Mouse (Mus musculus) forebrain, postnatal 0 days (tissue): Measurements from ENCODE around the gene Hoxa9. TPM values are rescaled to one million over a fixed set of nuclear protein-coding genes. Genes with fewer than 3 reads are reported as not detected.

Experiments
- ATAC-seq: fragments of 200-750 bp; cut with Nextera tagmentation; 2 replicates; pipeline ENCODE4 v1.8.0; 2017; ENCODE audit warnings: mild to moderate bottlenecking, moderate library complexity
- DNase-seq: peaks from one replicate; pipeline ENCODE4 v3.0.0-alpha.2; 2015
- H3K27ac ChIP-seq: fragments of 300-500 bp; sonication (generic); 2 replicates; pipeline ENCODE4 v1.5.1; 2014; ENCODE audit warnings: low read depth, mild to moderate bottlenecking, antibody characterized with exemption, low read length, moderate library complexity, mixed read lengths
- H3K27me3 ChIP-seq: fragments of 300-500 bp; sonication (generic); 2 replicates; pipeline ENCODE4 v1.6.1; 2014; ENCODE audit warnings: mild to moderate bottlenecking, low read length, mixed read lengths; ENCODE audit not compliant: insufficient read depth
- H3K36me3 ChIP-seq: fragments of 300-500 bp; sonication (generic); 2 replicates; pipeline ENCODE4 v1.6.1; 2014; ENCODE audit warnings: mild to moderate bottlenecking, moderate library complexity; ENCODE audit not compliant: insufficient read depth
- H3K4me1 ChIP-seq: fragments of 300-500 bp; sonication (generic); 2 replicates; pipeline ENCODE4 v1.6.1; 2014; ENCODE audit warnings: antibody characterized with exemption; ENCODE audit not compliant: insufficient read depth
- H3K4me2 ChIP-seq: fragments of 300-500 bp; sonication (generic); 2 replicates; pipeline ENCODE4 v1.6.1; 2014; ENCODE audit warnings: low read depth, mild to moderate bottlenecking, moderate library complexity
- H3K4me3 ChIP-seq: fragments of 300-500 bp; sonication (generic); 2 replicates; pipeline ENCODE4 v1.5.1; 2014; ENCODE audit warnings: low read depth, low read length, mixed read lengths
- H3K9ac ChIP-seq: fragments of 300-500 bp; sonication (generic); 2 replicates; pipeline ENCODE4 v1.6.1; 2014; ENCODE audit warnings: mild to moderate bottlenecking
- H3K9me3 ChIP-seq: fragments of 300-500 bp; sonication (generic); 2 replicates; pipeline ENCODE4 v1.6.1; 2016; ENCODE audit warnings: low read length
- CTCF ChIP-seq: sonication (generic); IDR thresholded peaks from 2 replicates; pipeline ENCODE4 v1.5.1; 2016; ENCODE audit warnings: antibody characterized with exemption, control low read depth, low read depth
- WGBS: fragments of 180-500 bp; shearing (Covaris S2); extraction: QIAGEN DNeasy Blood & Tissue Kit; methylation state at CpG from one replicate; pipeline ENCODE4 v1.1.7; 2014; 5-methylcytosine and 5-hydroxymethylcytosine counted together
- polyA plus RNA-seq: library from polyadenylated mRNA; unstranded; fragments of >200 nt; fragmentation: Nextera tagmentation; extraction: Ambion mirVana; gene quantifications from 2 replicates; pipeline ENCODE4 v1.2.1, GENCODE M21; 2015
- total RNA-seq: library from RNA; depleted of rRNA; stranded (reverse); fragments of >200 nt; gene quantifications from 2 replicates; pipeline ENCODE4 v1.2.3, GENCODE M21; 2014

Hoxa9 gene
- total and polyA plus RNA-seq, 2 experiments from 2014 or later, result not detected

DNA sequence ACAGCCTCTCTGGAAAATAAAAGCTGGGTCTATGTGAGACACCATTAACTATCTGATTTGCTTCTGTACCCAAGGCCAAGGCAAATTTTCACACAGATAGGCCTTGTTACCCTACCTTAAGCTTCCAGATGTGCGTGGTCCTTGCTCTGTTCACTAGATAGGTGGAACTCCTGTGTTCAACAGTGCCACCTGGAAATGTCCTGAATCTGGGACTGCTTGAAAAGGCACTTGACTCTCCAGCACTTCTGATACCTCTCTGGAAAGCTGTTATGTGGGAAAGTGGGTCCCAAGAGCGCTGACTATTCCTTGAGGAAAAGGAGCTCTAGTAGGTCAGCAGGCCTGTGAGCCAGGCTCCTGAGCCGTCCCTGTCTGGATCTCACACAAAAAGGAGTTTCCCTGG, 5.9 kb upstream of the Hoxa9 start:
- Histone ChIP-seq H3K36me3 (no peaks in the 10 kb centered on the region), H3K9ac (no peak overlapping the region), H3K9me3 (no peaks in the 10 kb centered on the region), H3K4me3 (no peak overlapping the region), H3K4me1 (no peaks in the 10 kb centered on the region), H3K4me2 (no peak overlapping the region), H3K27me3 (peaks cover 98% of the 10 kb centered on the region), H3K27ac (no peak overlapping the region)
- 7% methylated on average over 3 of the region's 3 CpGs for WGBS
- ATAC-seq (no peak), DNase-seq (no peak)
- TF ChIP-seq CTCF, result no peak

- DNase-seq (no peak), ATAC-seq (no peak)
- Histone ChIP-seq H3K9me3 (no peaks in the 10 kb centered on the region), H3K4me2 (no peak overlapping the region), H3K9ac (no peak overlapping the region), H3K4me3 (no peak overlapping the region), H3K27ac (no peak overlapping the region), H3K4me1 (no peaks in the 10 kb centered on the region), H3K36me3 (no peaks in the 10 kb centered on the region), H3K27me3 (peaks cover 96% of the 10 kb centered on the region)
- WGBS, result 14% methylated on average over 6 of the region's 6 CpGs
- no peak for TF ChIP-seq CTCF
These were observed 5.0 kb upstream of the Hoxa9 start for GRCm38 (mm10) chr6:52235866-52236265.

DNA sequence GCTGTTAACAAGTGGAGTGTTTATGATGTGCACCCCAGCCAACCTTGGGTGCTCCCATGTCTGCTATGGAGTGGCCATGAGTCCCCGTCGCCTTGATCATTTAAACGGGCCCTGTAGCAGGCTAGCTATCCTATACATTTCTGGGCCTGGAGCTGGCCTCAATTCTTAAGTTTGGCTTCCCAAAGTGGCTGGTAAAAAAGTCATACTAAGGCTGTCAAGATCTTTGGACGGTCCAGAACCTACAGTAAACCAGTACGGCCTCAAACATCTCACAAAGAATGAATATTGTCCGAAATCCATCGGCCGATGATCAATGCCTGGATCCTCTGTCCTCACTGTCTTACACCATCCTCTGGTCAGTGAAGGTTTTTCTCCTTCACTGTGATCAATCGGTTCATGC, 4.4 kb upstream of the Hoxa9 start:
- Histone ChIP-seq H3K4me1 (no peaks in the 10 kb centered on the region), H3K27me3 (peaks cover 96% of the 10 kb centered on the region), H3K4me2 (no peak overlapping the region), H3K4me3 (no peak overlapping the region), H3K9ac (no peak overlapping the region), H3K27ac (no peak overlapping the region), H3K36me3 (no peaks in the 10 kb centered on the region), H3K9me3 (no peaks in the 10 kb centered on the region)
- 29% methylated on average over 9 of the region's 9 CpGs for WGBS
- DNase-seq, result no peak
- no peak for TF ChIP-seq CTCF
- ATAC-seq, result no peak

GRCm38 (mm10) chr6:52234428-52235140, 3.7 kb upstream of the Hoxa9 start:
- H3K4me1 ChIP-seq, result no peaks in the 10 kb centered on the region
- H3K36me3 ChIP-seq, result no peaks in the 10 kb centered on the region
- H3K4me2 ChIP-seq, result no peak overlapping the region
- H3K27me3 ChIP-seq, result peaks cover 96% of the 10 kb centered on the region
- no peak for DNase-seq
- no peak for ATAC-seq
- no peak for TF ChIP-seq CTCF
- no peak overlapping the region for H3K9ac ChIP-seq
- H3K4me3 ChIP-seq, result no peak overlapping the region
- no peaks in the 10 kb centered on the region for H3K9me3 ChIP-seq
- no peak overlapping the region for H3K27ac ChIP-seq
- 2% methylated on average over 61 of the region's 68 CpGs for WGBS

DNA sequence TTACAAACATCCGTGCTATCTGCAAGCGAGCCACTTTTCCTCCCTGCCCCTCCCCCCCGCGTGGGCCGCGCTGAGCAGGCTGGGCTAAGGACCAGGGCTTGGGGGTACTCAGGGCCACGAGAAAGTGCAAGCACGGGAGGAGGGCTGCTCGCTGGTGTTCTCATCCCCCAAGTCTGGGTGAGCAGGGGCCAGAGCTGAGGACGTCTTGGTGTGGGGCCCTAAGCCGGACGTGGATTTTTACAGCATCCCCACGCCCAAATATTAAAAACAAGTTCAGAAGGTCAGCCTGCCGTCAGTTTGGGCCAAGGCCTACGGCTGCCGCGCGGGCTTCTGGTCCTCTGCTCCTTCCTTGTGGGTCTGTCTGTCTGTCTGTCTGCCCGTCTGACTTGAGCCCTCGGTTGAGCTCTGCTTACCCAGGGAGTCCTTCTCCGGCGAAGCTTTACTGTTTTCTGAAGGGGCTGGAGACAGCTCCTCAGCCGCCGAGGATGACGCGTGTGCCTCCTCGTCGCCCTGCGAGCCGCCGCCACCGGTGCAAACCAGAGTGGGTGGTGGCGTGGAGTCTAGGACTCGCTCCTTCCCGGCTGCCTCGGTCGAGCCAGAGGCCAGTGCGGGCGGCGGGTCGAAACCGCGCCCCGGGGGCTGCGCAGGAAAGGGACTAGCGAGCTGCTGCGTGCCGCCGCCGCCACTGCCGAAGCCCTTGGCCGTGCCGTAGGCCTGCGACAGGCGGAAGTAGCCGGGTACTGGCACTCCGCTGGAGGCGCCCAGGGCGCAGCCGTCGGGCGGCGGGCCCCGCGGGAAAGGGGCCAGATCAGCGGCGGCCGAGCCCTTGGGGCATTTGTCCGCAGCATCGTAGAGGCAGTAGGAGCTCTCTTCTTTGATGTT, 2.9 kb upstream of the Hoxa9 start:
- Histone ChIP-seq H3K9ac (no peak overlapping the region), H3K9me3 (no peaks in the 10 kb centered on the region), H3K4me1 (no peaks in the 10 kb centered on the region), H3K27ac (no peak overlapping the region), H3K36me3 (no peaks in the 10 kb centered on the region), H3K4me2 (no peak overlapping the region), H3K27me3 (peaks cover 96% of the 10 kb centered on the region), H3K4me3 (no peak overlapping the region)
- TF ChIP-seq CTCF, result no peak
- DNase-seq, result no peak
- WGBS, result 3% methylated on average over 69 of the region's 70 CpGs
- ATAC-seq, result no peak

DNA sequence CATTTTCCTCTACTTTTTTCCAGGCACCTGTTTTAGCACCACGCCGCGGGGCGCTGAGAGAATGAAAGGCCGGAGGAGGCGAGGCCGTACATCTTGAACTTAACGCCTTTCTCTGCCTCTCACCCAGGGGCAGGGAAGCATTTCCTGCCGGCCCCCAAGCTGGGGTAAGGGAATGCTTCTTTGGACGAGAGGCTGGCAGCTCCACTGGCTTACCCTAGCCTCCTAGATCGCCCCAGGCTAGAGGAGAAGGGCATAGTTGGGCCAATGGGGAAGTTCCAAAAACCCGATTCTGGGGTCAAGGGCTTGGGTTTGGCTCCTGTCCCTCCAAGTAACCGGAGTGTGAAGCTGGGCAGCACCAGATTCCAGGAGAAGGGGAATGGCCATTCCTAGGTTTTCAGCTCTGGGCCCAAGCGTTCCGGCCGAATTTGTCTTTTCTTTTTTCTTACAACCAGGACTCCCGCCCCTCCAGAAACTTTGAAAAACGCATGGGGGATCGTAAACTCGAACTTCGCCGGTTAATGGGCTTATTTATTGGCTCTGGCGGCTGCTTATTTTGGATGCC, 2.2 kb upstream of the Hoxa9 start:
- whole genome bisulfite sequencing, result 3% methylated on average over 23 of the region's 23 CpGs
- no peak for TF ChIP-seq CTCF
- no peak overlapping the region for H3K4me3 ChIP-seq

DNA sequence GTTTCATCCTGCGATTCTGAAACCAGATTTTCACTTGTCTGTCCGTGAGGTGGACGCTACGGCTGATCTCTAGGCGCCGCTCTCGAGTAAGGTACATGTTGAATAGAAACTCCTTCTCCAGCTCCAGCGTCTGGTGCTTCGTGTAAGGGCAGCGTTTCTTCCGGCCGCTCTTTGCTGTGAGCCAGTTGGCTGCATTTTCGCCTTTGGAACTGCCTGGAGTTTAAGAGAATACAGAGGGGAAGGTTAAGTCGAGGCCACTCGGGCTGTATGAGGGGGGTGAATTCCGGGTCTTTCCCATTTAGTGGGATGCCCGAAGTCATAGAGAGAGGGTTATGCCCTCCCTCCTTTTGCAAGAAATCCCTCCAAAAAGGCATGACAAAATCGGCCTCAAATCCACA, 1.7 kb upstream of the Hoxa9 start:
- TF ChIP-seq CTCF, result no peak
- Histone ChIP-seq H3K27me3 (peaks cover 94% of the 10 kb centered on the region), H3K4me1 (no peaks in the 10 kb centered on the region), H3K36me3 (no peaks in the 10 kb centered on the region), H3K4me2 (no peak overlapping the region), H3K9me3 (no peaks in the 10 kb centered on the region), H3K4me3 (no peak overlapping the region), H3K9ac (no peak overlapping the region), H3K27ac (no peak overlapping the region)
- WGBS, result 2% methylated on average over 18 of the region's 18 CpGs
- no peak for ATAC-seq
- no peak for DNase-seq

More for the DNA sequence above, 2.2 kb upstream of the Hoxa9 start:
- no peak overlapping the region for H3K9ac ChIP-seq
- H3K27ac ChIP-seq, result no peak overlapping the region
- H3K4me1 ChIP-seq, result no peaks in the 10 kb centered on the region
- H3K27me3 ChIP-seq, result peaks cover 95% of the 10 kb centered on the region
- no peaks in the 10 kb centered on the region for H3K36me3 ChIP-seq
- no peaks in the 10 kb centered on the region for H3K9me3 ChIP-seq
- H3K4me2 ChIP-seq, result no peak overlapping the region
- no peak for DNase-seq
- no peak for ATAC-seq
